Mouse (Mus musculus) liver, postnatal 0 days (tissue): ENCODE data around the gene Grin2d. TPM values are rescaled to one million over a fixed set of nuclear protein-coding genes. Genes with fewer than 3 reads are reported as not detected.

Experiments
- ATAC-seq: fragments of 200-750 bp; cut with Nextera tagmentation; 2 replicates; pipeline ENCODE4 v1.8.0; 2017; ENCODE audit warnings: mild to moderate bottlenecking, moderate library complexity
- DNase-seq: peaks from one replicate; pipeline ENCODE4 v3.0.0-alpha.2; 2016
- H3K27ac ChIP-seq: fragments of 300-500 bp; sonication (generic); 2 replicates; pipeline ENCODE4 v1.5.1; 2014; ENCODE audit warnings: antibody characterized with exemption, moderate library complexity, mild to moderate bottlenecking, low read depth
- H3K27me3 ChIP-seq: fragments of 300-500 bp; sonication (generic); 2 replicates; pipeline ENCODE4 v1.6.1; 2014; ENCODE audit warnings: low read length, control low read depth, mixed read lengths; ENCODE audit not compliant: insufficient read depth
- H3K36me3 ChIP-seq: fragments of 300-500 bp; sonication (generic); replicated peaks from 2 replicates; pipeline ENCODE4 v1.6.1; 2014; ENCODE audit warnings: mild to moderate bottlenecking, control low read depth, low read length, moderate library complexity, mixed read lengths; ENCODE audit not compliant: insufficient read depth
- H3K4me1 ChIP-seq: fragments of 300-500 bp; sonication (generic); 2 replicates; pipeline ENCODE4 v1.6.1; 2014; ENCODE audit warnings: antibody characterized with exemption, mild to moderate bottlenecking, control low read depth; ENCODE audit not compliant: insufficient read depth
- H3K4me2 ChIP-seq: fragments of 300-500 bp; sonication (generic); 2 replicates; pipeline ENCODE4 v1.6.1; 2014; ENCODE audit warnings: low read depth, mild to moderate bottlenecking, low read length, moderate library complexity, mixed read lengths
- H3K4me3 ChIP-seq: fragments of 300-500 bp; sonication (generic); 2 replicates; pipeline ENCODE4 v1.5.1; 2014; ENCODE audit warnings: low read depth, low read length
- H3K9ac ChIP-seq: fragments of 300-500 bp; sonication (generic); replicated peaks from 2 replicates; pipeline ENCODE4 v1.6.1; 2014; ENCODE audit warnings: mild to moderate bottlenecking, moderate library complexity
- H3K9me3 ChIP-seq: fragments of 300-500 bp; sonication (generic); 2 replicates; pipeline ENCODE4 v1.6.1; 2016; ENCODE audit warnings: mild to moderate bottlenecking, control low read depth, low read length, mixed read lengths
- CTCF ChIP-seq: sonication (generic); IDR thresholded peaks from 2 replicates; pipeline ENCODE4 v1.5.1; 2016; ENCODE audit warnings: antibody characterized with exemption, low read depth
- EP300 ChIP-seq: IDR thresholded peaks from 2 replicates; pipeline ENCODE4 v1.6.1; 2016; ENCODE audit warnings: antibody characterized with exemption, low read depth, mild to moderate bottlenecking
- WGBS: fragments of 180-500 bp; shearing (Covaris S2); extraction: QIAGEN DNeasy Blood & Tissue Kit; methylation state at CpG from one replicate; pipeline ENCODE4 v1.1.7; 2014; ENCODE audit not compliant: insufficient replicate concordance; 5-methylcytosine and 5-hydroxymethylcytosine counted together
- polyA plus RNA-seq: library from polyadenylated mRNA; unstranded; fragments of >200 nt; fragmentation: Nextera tagmentation; extraction: Ambion mirVana; gene quantifications from 2 replicates; pipeline ENCODE4 v1.2.1, GENCODE M21; 2015

The Grin2d gene
- polyA plus RNA-seq, 1 experiment from 2014 or later, result 0.02 TPM

- peak; percentile 93 for ATAC-seq
- no peaks in the 10 kb centered on the region for H3K9me3 ChIP-seq
- H3K4me3 ChIP-seq, result peak overlapping the region; percentile 59
- H3K27ac ChIP-seq, result 0 out of 2 replicates have a peak overlapping the region, but pooled peaks have one; percentile 8
- H3K27me3 ChIP-seq, result peaks cover 49% of the 10 kb centered on the region
- no peaks in the 10 kb centered on the region for H3K36me3 ChIP-seq
- TF ChIP-seq CTCF (no peak), EP300 (no peak)
- under 1% methylated on average over 89 of the region's 117 CpGs for WGBS
- H3K4me1 ChIP-seq, result peaks cover 4% of the 10 kb centered on the region; the same call in 1 of the 2 replicates
- H3K4me2 ChIP-seq, result peak overlapping the region; percentile 93
- peak; percentile 90 for DNase-seq
- peak overlapping the region; percentile 60 for H3K9ac ChIP-seq
These were observed 12.0 kb downstream of the Grin2d start for GRCm38 (mm10) chr7:45865925-45866910.

GRCm38 (mm10) chr7:45864435-45864834 is 13.7 kb downstream of the Grin2d start:
- no peak overlapping the region for H3K4me2 ChIP-seq
- DNase-seq (no peak), ATAC-seq (no peak)
- H3K27ac ChIP-seq, result no peak overlapping the region
- H3K9ac ChIP-seq, result no peak overlapping the region
- H3K9me3 ChIP-seq, result no peaks in the 10 kb centered on the region
- H3K4me1 ChIP-seq, result peaks cover 4% of the 10 kb centered on the region; the same call in 1 of the 2 replicates
- no peaks in the 10 kb centered on the region for H3K36me3 ChIP-seq
- H3K27me3 ChIP-seq, result peaks cover 31% of the 10 kb centered on the region
- 51% methylated on average over 3 of the region's 3 CpGs for WGBS
- TF ChIP-seq CTCF (no peak), EP300 (no peak)
- H3K4me3 ChIP-seq, result no peak overlapping the region

- H3K4me1 ChIP-seq, result peaks cover 4% of the 10 kb centered on the region; the same call in 1 of the 2 replicates
- no peak for ATAC-seq
- no peak overlapping the region for H3K27ac ChIP-seq
- H3K36me3 ChIP-seq, result no peaks in the 10 kb centered on the region
- H3K9ac ChIP-seq, result no peak overlapping the region
- peaks cover 20% of the 10 kb centered on the region for H3K27me3 ChIP-seq
- no peak for DNase-seq
- no peak for TF ChIP-seq EP300
- TF ChIP-seq CTCF, result no peak
- no peak overlapping the region for H3K4me3 ChIP-seq
- no peaks in the 10 kb centered on the region for H3K9me3 ChIP-seq
- no peak overlapping the region for H3K4me2 ChIP-seq
- WGBS, result 78% methylated on average over 7 of the region's 7 CpGs
These were observed 15.4 kb downstream of the Grin2d start for GRCm38 (mm10) chr7:45862804-45863203.

GRCm38 (mm10) chr7:45859008-45859407 is 19.2 kb downstream of the Grin2d start:
- no peak for DNase-seq
- no peak for ATAC-seq
- WGBS, result 43% methylated on average over 4 of the region's 4 CpGs

GRCm38 (mm10) chr7:45856950-45857901 is 21.0 kb downstream of the Grin2d start:
- H3K27me3 ChIP-seq, result peaks cover 24% of the 10 kb centered on the region
- ATAC-seq (no peak), DNase-seq (no peak)
- peak overlapping the region; percentile 55 for H3K4me2 ChIP-seq
- TF ChIP-seq EP300 (no peak), CTCF (no peak)
- H3K9me3 ChIP-seq, result no peaks in the 10 kb centered on the region
- peak overlapping the region; percentile 11; the same call in 1 of the 2 replicates for H3K4me3 ChIP-seq
- WGBS, result 5% methylated on average over 30 of the region's 30 CpGs
- peaks cover 7% of the 10 kb centered on the region; the same call in 1 of the 2 replicates for H3K4me1 ChIP-seq
- H3K36me3 ChIP-seq, result no peaks in the 10 kb centered on the region
- H3K9ac ChIP-seq, result 0 out of 2 replicates have a peak overlapping the region, but pooled peaks have one; percentile 7
- H3K27ac ChIP-seq, result no peak overlapping the region

More at GRCm38 (mm10) chr7:45859008-45859407, 19.2 kb downstream of the Grin2d start:
- Histone ChIP-seq H3K27ac (no peak overlapping the region), H3K9me3 (no peaks in the 10 kb centered on the region), H3K9ac (no peak overlapping the region), H3K36me3 (no peaks in the 10 kb centered on the region), H3K27me3 (peaks cover 24% of the 10 kb centered on the region), H3K4me1 (peaks cover 7% of the 10 kb centered on the region; the same call in 1 of the 2 replicates), H3K4me2 (no peak overlapping the region), H3K4me3 (no peak overlapping the region)
- TF ChIP-seq EP300 (no peak), CTCF (no peak)
